Mouse (Mus musculus): ENCODE results near the gene Tm6sf2. TPM values are rescaled to one million over a fixed set of nuclear protein-coding genes. Genes with fewer than 3 reads are reported as not detected.

The Tm6sf2 gene
- polyA plus RNA-seq, 1 experiment from 2014 or later = 1.0 TPM

DNA sequence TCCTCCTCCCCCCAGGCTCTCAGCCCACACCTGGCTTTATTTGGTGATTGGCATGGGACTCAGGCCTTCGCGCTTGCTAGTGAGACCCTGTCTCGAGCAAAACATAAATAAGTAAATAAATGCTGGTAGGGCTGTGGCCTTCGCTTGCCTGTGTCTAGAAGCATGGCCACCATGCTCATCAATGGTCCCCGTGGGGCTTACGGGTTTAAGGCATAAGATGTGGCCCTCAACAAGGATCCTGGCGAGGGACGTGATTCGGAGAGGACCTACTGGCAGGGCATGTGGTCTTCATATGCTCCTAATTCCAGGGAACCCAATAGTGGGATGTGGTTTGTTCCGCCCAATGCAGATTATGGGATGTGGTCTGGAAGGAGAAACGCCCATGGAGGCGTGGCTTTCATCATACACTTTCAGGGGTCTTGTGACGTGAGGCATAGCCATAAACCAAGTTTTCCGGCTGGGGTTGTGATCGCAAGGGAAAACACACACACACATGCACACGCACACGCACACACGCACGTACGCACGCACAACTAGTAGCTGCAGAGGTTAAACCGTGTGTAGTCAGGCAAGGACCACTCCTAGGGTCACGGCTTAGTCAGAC lies 38.6 kb downstream of the Tm6sf2 start:
- DNase-seq (ENCODE audit: low spot score) (no peak), ATAC-seq (ENCODE audit: low FRiP score) (no peak)
- Histone ChIP-seq H3K4me1 (replicated peaks; ENCODE audit: control insufficient read depth, insufficient read depth, low read length) (no peaks in the 10 kb centered on the region; the same call in 1 of the 2 replicates), H3K27me3 (ENCODE audit: control insufficient read depth, insufficient read depth, low read length) (no peaks in the 10 kb centered on the region; the same call in 1 of the 2 replicates), H3K36me3 (replicated peaks; ENCODE audit: control insufficient read depth, insufficient read depth) (peaks cover 99% of the 10 kb centered on the region), H3K9me3 (ENCODE audit: control insufficient read depth, low read length) (no peaks in the 10 kb centered on the region), H3K4me3 (replicated peaks; ENCODE audit: low read length) (no peak overlapping the region), H3K4me2 (replicated peaks) (no peak overlapping the region), H3K27ac (no peak overlapping the region), H3K9ac (no peak overlapping the region)
- WGBS = 62% methylated on average over 23 of the region's 23 CpGs

DNA sequence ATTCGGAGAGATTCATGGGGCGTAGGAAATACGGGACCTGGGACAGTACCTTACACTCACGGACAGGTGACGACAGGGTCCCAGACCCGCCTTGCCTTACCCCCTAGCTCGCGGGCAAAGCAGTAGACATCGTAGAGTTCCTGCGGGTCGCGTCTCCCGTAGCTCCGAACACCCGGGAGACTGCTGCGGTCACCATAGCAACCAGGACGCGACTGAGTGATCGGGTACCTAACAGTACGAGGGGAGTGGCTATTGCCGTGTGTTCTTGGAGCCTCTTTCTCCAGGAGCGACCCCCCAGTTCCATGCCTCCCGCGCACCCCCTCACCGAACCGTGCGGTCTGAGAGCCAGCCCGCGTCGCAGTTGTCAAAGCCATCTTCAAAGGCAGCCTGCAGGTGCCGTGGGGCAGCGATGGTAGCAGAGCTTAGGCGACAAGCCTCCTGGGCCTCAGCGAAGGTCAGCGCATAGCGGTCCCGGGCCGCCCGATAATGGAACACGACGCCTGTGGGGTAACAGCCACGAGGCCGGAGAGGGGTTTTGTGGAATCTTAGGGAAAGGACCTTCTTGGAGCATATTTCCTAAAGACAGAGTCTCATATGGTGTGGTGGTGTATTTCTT lies 39.8 kb downstream of the Tm6sf2 start:
- Histone ChIP-seq H3K9ac (no peak overlapping the region), H3K4me2 (replicated peaks) (no peak overlapping the region), H3K4me3 (replicated peaks; ENCODE audit: low read length) (no peak overlapping the region), H3K4me1 (replicated peaks; ENCODE audit: control insufficient read depth, insufficient read depth, low read length) (peaks cover 3% of the 10 kb centered on the region), H3K27me3 (ENCODE audit: control insufficient read depth, insufficient read depth, low read length) (no peaks in the 10 kb centered on the region; the same call in 1 of the 2 replicates), H3K9me3 (ENCODE audit: control insufficient read depth, low read length) (no peaks in the 10 kb centered on the region), H3K27ac (no peak overlapping the region), H3K36me3 (replicated peaks; ENCODE audit: control insufficient read depth, insufficient read depth) (peaks cover 87% of the 10 kb centered on the region)
- DNase-seq (ENCODE audit: low spot score) = no peak
- WGBS = 8% methylated on average over 43 of the region's 43 CpGs
- no peak for ATAC-seq (ENCODE audit: low FRiP score)

DNA sequence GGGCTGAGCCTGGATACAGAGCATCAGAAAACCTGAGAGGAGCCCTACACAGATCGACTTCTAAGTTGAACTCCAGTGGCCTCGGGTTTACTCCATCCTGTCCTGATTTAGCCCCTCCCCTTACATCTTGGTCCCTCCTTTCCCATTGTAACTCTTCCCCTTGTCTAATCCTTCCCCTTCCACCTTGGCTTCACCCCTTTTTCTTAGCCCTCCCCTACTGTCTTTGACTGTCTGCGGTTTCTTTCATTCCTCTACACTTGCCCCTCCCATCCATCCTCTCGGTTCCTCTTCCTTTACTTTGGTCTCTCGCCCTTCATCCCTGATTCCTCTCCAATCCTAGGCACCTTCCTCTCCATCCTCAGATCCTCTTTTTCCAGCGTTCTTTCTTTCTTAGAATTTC lies 41.8 kb downstream of the Tm6sf2 start:
- Histone ChIP-seq H3K27me3 (ENCODE audit: control insufficient read depth, insufficient read depth, low read length) (no peaks in the 10 kb centered on the region; the same call in 1 of the 2 replicates), H3K9ac (no peak overlapping the region), H3K36me3 (replicated peaks; ENCODE audit: control insufficient read depth, insufficient read depth) (peaks cover 67% of the 10 kb centered on the region), H3K4me1 (replicated peaks; ENCODE audit: control insufficient read depth, insufficient read depth, low read length) (peaks cover 13% of the 10 kb centered on the region), H3K27ac (no peak overlapping the region), H3K4me2 (replicated peaks) (no peak overlapping the region), H3K9me3 (ENCODE audit: control insufficient read depth, low read length) (no peaks in the 10 kb centered on the region), H3K4me3 (replicated peaks; ENCODE audit: low read length) (no peak overlapping the region)
- WGBS = 32% methylated on average over 6 of the region's 6 CpGs
- no peak for DNase-seq (ENCODE audit: low spot score)
- no peak for ATAC-seq (ENCODE audit: low FRiP score)

DNA sequence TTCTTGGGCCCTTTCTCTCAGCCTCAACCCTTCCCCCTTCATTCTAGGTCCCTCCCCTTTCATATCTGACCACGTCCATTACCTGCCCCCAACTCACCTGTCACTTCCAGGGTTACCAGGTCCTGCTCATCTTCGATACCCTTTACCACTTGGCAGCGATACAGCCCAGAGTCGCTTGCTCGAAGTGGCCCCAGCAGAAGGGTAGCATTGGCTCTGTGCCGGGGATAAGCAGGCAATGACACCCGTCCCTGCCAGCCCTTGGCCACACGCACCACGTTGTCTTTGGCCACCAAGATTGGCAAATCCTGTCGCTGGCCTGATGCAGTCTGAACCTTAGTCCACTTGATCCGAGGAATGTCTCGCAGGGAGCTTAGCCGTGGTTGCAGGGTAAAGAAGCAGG lies 42.2 kb downstream of the Tm6sf2 start:
- no peak overlapping the region for H3K9ac ChIP-seq
- WGBS = 77% methylated on average over 13 of the region's 13 CpGs
- peaks cover 13% of the 10 kb centered on the region for H3K4me1 ChIP-seq (replicated peaks; ENCODE audit: control insufficient read depth, insufficient read depth, low read length)
- H3K4me3 ChIP-seq (replicated peaks; ENCODE audit: low read length) = no peak overlapping the region
- no peaks in the 10 kb centered on the region; the same call in 1 of the 2 replicates for H3K27me3 ChIP-seq (ENCODE audit: control insufficient read depth, insufficient read depth, low read length)
- H3K4me2 ChIP-seq (replicated peaks) = no peak overlapping the region
- H3K9me3 ChIP-seq (ENCODE audit: control insufficient read depth, low read length) = no peaks in the 10 kb centered on the region
- DNase-seq (ENCODE audit: low spot score) (no peak), ATAC-seq (ENCODE audit: low FRiP score) (no peak)
- no peak overlapping the region for H3K27ac ChIP-seq
- peaks cover 63% of the 10 kb centered on the region for H3K36me3 ChIP-seq (replicated peaks; ENCODE audit: control insufficient read depth, insufficient read depth)

DNA sequence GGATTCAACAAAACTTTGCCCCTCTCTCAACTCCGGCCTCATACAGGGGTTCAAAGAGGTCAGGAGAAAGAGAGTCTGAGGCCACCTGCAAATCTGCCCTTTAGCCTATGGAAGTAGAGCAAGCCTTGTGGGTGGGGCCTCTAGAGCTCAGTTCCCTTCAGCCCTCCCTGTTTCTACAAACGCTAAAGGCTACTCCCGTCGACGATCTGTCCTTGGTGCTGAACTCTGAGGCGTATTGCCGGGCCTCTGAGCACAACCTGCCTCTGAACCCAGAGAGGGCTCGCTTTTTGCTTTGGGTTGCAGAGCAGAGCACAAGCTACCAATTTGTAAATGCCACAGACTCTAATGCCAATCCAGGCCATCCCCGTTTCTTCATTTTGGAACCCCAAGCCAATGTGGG lies 44.9 kb downstream of the Tm6sf2 start:
- Histone ChIP-seq H3K27me3 (ENCODE audit: control insufficient read depth, insufficient read depth, low read length) (no peaks in the 10 kb centered on the region; the same call in 1 of the 2 replicates), H3K27ac (no peak overlapping the region), H3K9me3 (ENCODE audit: control insufficient read depth, low read length) (no peaks in the 10 kb centered on the region), H3K4me1 (replicated peaks; ENCODE audit: control insufficient read depth, insufficient read depth, low read length) (peaks cover 13% of the 10 kb centered on the region), H3K4me3 (replicated peaks; ENCODE audit: low read length) (no peak overlapping the region; the same call in 1 of the 2 replicates), H3K9ac (peak overlapping the region; percentile 86; the same call in 1 of the 2 replicates), H3K4me2 (replicated peaks) (peak overlapping the region; percentile 87), H3K36me3 (replicated peaks; ENCODE audit: control insufficient read depth, insufficient read depth) (peaks cover 36% of the 10 kb centered on the region)
- DNase-seq (ENCODE audit: low spot score) (peak; percentile 40), ATAC-seq (ENCODE audit: low FRiP score) (no peak)
- WGBS = 9% methylated on average over 9 of the region's 9 CpGs

DNA sequence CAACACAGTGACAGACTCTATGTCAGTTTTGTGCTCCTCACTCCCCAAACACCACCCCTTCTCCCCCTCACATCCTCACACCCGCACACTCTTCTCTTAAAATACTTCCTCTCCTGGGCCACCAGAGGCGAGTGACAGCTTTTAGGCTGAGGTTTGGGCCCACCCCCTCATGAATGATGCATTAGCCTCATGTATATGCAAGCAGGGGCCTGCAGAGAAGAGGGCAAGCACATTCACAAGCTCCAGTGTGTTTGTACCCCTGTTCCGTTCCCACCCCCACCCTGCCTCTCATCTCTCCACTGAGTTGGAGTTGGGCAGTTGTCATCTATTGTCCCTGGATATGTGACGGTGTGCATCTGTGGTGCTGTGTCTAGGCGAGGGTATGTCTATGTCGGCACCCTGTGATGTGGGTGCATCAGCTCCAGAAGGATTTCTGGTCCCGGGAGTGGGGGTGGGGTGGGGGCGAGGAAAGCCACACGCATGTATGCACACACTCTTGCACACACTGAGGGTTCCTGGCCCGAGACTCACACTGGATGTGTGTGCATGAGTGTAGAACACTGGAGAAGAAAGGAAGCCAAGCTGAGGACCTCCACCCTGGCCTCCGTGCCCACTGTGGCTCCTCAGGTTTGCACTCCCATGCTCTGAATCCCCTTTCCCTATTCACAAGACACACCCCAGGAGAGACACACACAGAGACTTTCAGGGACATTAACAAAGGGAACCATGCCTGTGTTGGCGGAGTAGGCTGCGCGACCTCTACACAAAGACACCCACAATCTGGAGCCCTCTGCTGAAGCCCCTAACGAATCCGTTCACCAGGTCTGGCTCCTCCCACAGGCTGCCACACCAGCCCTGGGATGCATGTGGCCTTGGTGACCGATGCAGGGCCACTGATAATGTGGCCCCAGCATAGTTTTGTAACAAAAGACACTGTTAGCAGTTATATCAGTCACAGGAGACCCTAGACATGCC lies 46.3 kb downstream of the Tm6sf2 start:
- ATAC-seq (ENCODE audit: low FRiP score) (peak; percentile 83), DNase-seq (ENCODE audit: low spot score) (peak; percentile 73)
- H3K9ac ChIP-seq = peak overlapping the region; percentile 86
- peak overlapping the region; percentile 71 for H3K4me3 ChIP-seq (replicated peaks; ENCODE audit: low read length)
- H3K27me3 ChIP-seq (ENCODE audit: control insufficient read depth, insufficient read depth, low read length) = no peaks in the 10 kb centered on the region; the same call in 1 of the 2 replicates
- H3K36me3 ChIP-seq (replicated peaks; ENCODE audit: control insufficient read depth, insufficient read depth) = peaks cover 23% of the 10 kb centered on the region
- H3K27ac ChIP-seq = peak overlapping the region; percentile 96
- 3% methylated on average over 17 of the region's 17 CpGs for WGBS
- no peaks in the 10 kb centered on the region for H3K9me3 ChIP-seq (ENCODE audit: control insufficient read depth, low read length)
- peaks cover 13% of the 10 kb centered on the region for H3K4me1 ChIP-seq (replicated peaks; ENCODE audit: control insufficient read depth, insufficient read depth, low read length)
- H3K4me2 ChIP-seq (replicated peaks) = peak overlapping the region; percentile 87

DNA sequence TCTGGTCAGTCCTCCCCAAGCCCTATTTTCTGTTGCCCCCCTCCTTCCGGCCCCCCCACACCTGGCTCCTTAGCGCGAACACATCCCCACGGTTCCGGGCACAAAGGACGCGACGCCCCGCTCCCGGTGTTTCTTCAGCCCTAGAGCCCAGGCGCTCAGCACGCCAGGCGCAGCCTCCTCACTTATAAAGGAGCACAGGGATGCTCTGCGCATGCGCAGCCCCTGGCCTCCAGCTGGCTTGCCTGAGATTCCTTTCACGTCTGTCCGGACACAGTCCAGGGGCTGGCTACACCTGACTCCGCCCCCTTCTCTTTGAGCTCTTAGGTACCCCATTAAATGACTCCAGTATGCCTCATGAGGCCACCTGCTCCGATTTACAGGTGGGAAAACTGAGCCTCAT lies 47.9 kb downstream of the Tm6sf2 start, which contains the start of gene Ncan:
Ncan (minus strand) TSS at position 207 of the 400 bp plus-strand sequence.
- DNase-seq (ENCODE audit: low spot score) (peak; percentile 96), ATAC-seq (ENCODE audit: low FRiP score) (peak; percentile 81)
- Histone ChIP-seq H3K4me1 (replicated peaks; ENCODE audit: control insufficient read depth, insufficient read depth, low read length) (peaks cover 13% of the 10 kb centered on the region), H3K9ac (peak within 1 kb of the TSS; percentile 86), H3K27me3 (ENCODE audit: control insufficient read depth, insufficient read depth, low read length) (no peaks in the 10 kb centered on the region), H3K4me2 (replicated peaks) (peak within 1 kb of the TSS; percentile 87), H3K36me3 (replicated peaks; ENCODE audit: control insufficient read depth, insufficient read depth) (peaks cover 6% of the 10 kb centered on the region), H3K27ac (peak within 1 kb of the TSS; percentile 96), H3K4me3 (replicated peaks; ENCODE audit: low read length) (peak within 1 kb of the TSS; percentile 71), H3K9me3 (ENCODE audit: control insufficient read depth, low read length) (no peaks in the 10 kb centered on the region)
- 1% methylated on average over 19 of the region's 19 CpGs for WGBS

DNA sequence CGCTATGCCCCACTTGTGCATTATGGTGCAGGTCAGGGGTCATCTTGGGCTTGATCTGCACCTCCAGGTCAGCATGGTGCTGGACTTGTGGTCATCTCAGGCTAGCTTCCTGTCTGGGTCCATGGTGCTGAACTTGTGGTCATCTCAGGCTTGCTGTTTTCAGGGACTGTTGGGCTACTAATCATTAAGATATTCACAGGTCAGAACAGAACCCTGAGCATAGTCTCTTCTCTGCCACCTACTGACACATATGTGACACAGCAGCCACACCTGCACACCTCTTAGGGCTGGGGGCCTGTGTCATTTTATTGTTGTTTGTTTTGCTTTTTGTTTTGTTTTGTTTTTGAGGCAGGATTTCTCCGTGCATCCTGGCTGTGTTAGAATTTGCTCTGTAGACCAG lies 50.1 kb downstream of the Tm6sf2 start:
- H3K4me1 ChIP-seq (replicated peaks; ENCODE audit: control insufficient read depth, insufficient read depth, low read length) = peaks cover 7% of the 10 kb centered on the region
- no peak overlapping the region for H3K4me3 ChIP-seq (replicated peaks; ENCODE audit: low read length)
- DNase-seq (ENCODE audit: low spot score) (no peak), ATAC-seq (ENCODE audit: low FRiP score) (no peak)
- H3K36me3 ChIP-seq (replicated peaks; ENCODE audit: control insufficient read depth, insufficient read depth) = no peaks in the 10 kb centered on the region
- no peak overlapping the region for H3K9ac ChIP-seq
- no peak overlapping the region for H3K27ac ChIP-seq
- no peaks in the 10 kb centered on the region for H3K9me3 ChIP-seq (ENCODE audit: control insufficient read depth, low read length)
- H3K27me3 ChIP-seq (ENCODE audit: control insufficient read depth, insufficient read depth, low read length) = no peaks in the 10 kb centered on the region
- 62% methylated on average over 2 of the region's 2 CpGs for WGBS
- H3K4me2 ChIP-seq (replicated peaks) = no peak overlapping the region

DNA sequence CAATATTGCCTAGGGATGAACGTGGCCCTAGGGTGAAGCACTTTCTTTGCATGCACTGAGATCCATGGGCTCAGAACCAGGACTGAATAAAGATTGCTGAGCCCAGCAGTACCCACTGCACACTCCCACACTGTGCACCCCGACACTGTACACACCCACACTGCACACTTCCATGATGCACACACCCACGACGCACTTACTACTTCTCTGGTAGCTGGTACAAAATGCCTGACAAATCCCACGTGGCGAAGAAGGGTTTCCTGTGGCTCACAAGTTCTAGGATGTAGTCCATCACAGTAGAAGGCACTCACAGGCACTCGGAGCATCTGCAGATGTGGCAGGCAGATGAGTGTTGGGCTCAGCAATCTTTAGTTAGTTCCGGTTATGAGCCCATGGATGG lies 52.3 kb downstream of the Tm6sf2 start:
- H3K9me3 ChIP-seq (ENCODE audit: control insufficient read depth, low read length) = no peaks in the 10 kb centered on the region
- ATAC-seq (ENCODE audit: low FRiP score) (no peak), DNase-seq (ENCODE audit: low spot score) (no peak)
- no peak overlapping the region for H3K4me3 ChIP-seq (replicated peaks; ENCODE audit: low read length)
- 63% methylated on average over 8 of the region's 8 CpGs for WGBS
- H3K4me2 ChIP-seq (replicated peaks) = no peak overlapping the region
- H3K4me1 ChIP-seq (replicated peaks; ENCODE audit: control insufficient read depth, insufficient read depth, low read length) = 0 out of 2 replicates have a peak, but pooled peaks cover 5% of the 10 kb centered on the region
- H3K9ac ChIP-seq = no peak overlapping the region
- no peak overlapping the region for H3K27ac ChIP-seq
- H3K27me3 ChIP-seq (ENCODE audit: control insufficient read depth, insufficient read depth, low read length) = no peaks in the 10 kb centered on the region
- no peaks in the 10 kb centered on the region for H3K36me3 ChIP-seq (replicated peaks; ENCODE audit: control insufficient read depth, insufficient read depth)

Measured in hindbrain, embryonic 14.5 days (tissue).